9 mouse cellular contexts compared by ENCODE assay signal in genomic region chr19:10000330-10000729, GRCm38 (mm10). TPM values are rescaled to one million over a fixed set of nuclear protein-coding genes. Genes with fewer than 3 reads are reported as not detected.
A peak's percentile ranks its signal among the peaks of the same experiment; 100 is the strongest.
DNase-seq lines count a peak whose midpoint lies in the region; ATAC-seq and TF ChIP-seq lines count a peak whose summit lies in the region.
"Had no signal": no experiment of that assay in that cellular context is flagged by ENCODE, and none has a peak within 500 bp of the region (broad histone marks: within the 10 kb centered on the region; RNA-seq: fewer than 3 reads in every experiment).

No protein-coding gene starts in this region.

- H3K4me2 ChIP-seq in hindbrain, embryonic 15.5 days: no peak overlapping the region
- H3K4me2 ChIP-seq: limb, embryonic 15.5 days had no signal

- ATAC-seq in hindbrain, embryonic 15.5 days (ENCODE audit: low FRiP score, low read depth): peak; percentile 62; the same call in 1 of the 2 replicates
- ATAC-seq in inflammation-experienced regulatory T-cells, adult 6 months: no peak

- no peak for TF ChIP-seq POLR2A in lung, adult 2 months (IDR thresholded peaks at IDR 0.05; ENCODE audit: borderline replicate concordance, extremely low read depth, low read depth, low read length)

- H3K36me3 ChIP-seq in hindbrain, embryonic 15.5 days: no peaks in the 10 kb centered on the region
- H3K36me3 ChIP-seq: limb, embryonic 15.5 days had no signal

- peak; percentile 58 for TF ChIP-seq CTCF in lung, adult 2 months (IDR thresholded peaks at IDR 0.05; ENCODE audit: insufficient read depth, low read length)

- H3K4me1 ChIP-seq in hindbrain, embryonic 15.5 days (replicated peaks): no peaks in the 10 kb centered on the region
- no peaks in the 10 kb centered on the region for H3K4me1 ChIP-seq in lung, adult 2 months (ENCODE audit: control insufficient read depth, insufficient read depth, low read length)
- H3K4me1 ChIP-seq: limb, embryonic 15.5 days had no signal

- H3K27ac ChIP-seq in hindbrain, embryonic 15.5 days (replicated peaks): no peak overlapping the region
- H3K27ac ChIP-seq: limb, embryonic 15.5 days had no signal

- H3K9ac ChIP-seq in hindbrain, embryonic 15.5 days: no peak overlapping the region
- H3K9ac ChIP-seq: limb, embryonic 15.5 days had no signal

- WGBS in hindbrain, embryonic 15.5 days: 26% methylated on average over 3 of the region's 3 CpGs
- WGBS in lung, adult 2 months: 17% methylated on average over 3 of the region's 3 CpGs

- no peak overlapping the region for H3K4me3 ChIP-seq in hindbrain, embryonic 15.5 days
- H3K4me3 ChIP-seq in lung, adult 2 months (replicated peaks; ENCODE audit: extremely low read depth, low read depth, low read length): no peak overlapping the region
- H3K4me3 ChIP-seq: limb, embryonic 15.5 days had no signal

- H3K9me3 ChIP-seq in hindbrain, embryonic 15.5 days: no peaks in the 10 kb centered on the region
- H3K9me3 ChIP-seq: limb, embryonic 15.5 days had no signal

- no peaks in the 10 kb centered on the region for H3K27me3 ChIP-seq in hindbrain, embryonic 15.5 days
- H3K27me3 ChIP-seq: limb, embryonic 15.5 days had no signal

- peak; percentile 37 for DNase-seq in kidney, adult 11 months
- DNase-seq in kidney, adult 18-20 months: no peak
- DNase-seq in NIH3T3 (ENCODE audit: low read depth): peak; percentile 83
- DNase-seq in lung, adult 2 months: peak; percentile 20
- DNase-seq in cerebellum, postnatal 36 days: no peak
- no peak for DNase-seq in cerebellum, adult 9-11 months

RNA-seq across cellular contexts. Expression of gene Best1, which starts 1.1 kb away (rescaled TPM):
- polyA plus RNA-seq in hindbrain, embryonic 15.5 days (2015; fragmentation: Nextera tagmentation; extraction: Ambion mirVana): 2.3 TPM in 2 replicates
- polyA plus RNA-seq in lung, adult 2 months (2012; rRNA removed): 2.3 and 3.1 TPM in 2 replicates
- polyA plus RNA-seq in inflammation-experienced regulatory T-cells, adult 6 months (2017; shearing (Covaris generic)): under 1 TPM in 1 of 3 experiments, not detected in 2; 0.21 TPM

RNA-seq across cellular contexts. Expression of gene Rab3il1, which starts 1.1 kb away (rescaled TPM):
- 20.7 and 22.3 TPM in 2 replicates for polyA plus RNA-seq in hindbrain, embryonic 15.5 days (2015; fragmentation: Nextera tagmentation; extraction: Ambion mirVana)
- 10.5 and 13.8 TPM in 2 replicates for polyA plus RNA-seq in lung, adult 2 months (2012; rRNA removed)
- polyA plus RNA-seq in inflammation-experienced regulatory T-cells, adult 6 months (2017; shearing (Covaris generic)): not detected

RNA-seq across cellular contexts. Expression of gene Fth1, which starts 19.9 kb away (rescaled TPM):
- polyA plus RNA-seq in hindbrain, embryonic 15.5 days (2015; fragmentation: Nextera tagmentation; extraction: Ambion mirVana): 1,700 and 1,726 TPM in 2 replicates
- polyA plus RNA-seq in lung, adult 2 months (2012; rRNA removed): 4,642 and 7,955 TPM in 2 replicates
- polyA plus RNA-seq in inflammation-experienced regulatory T-cells, adult 6 months (2017; shearing (Covaris generic)): 1,000 to 10,000 TPM; 1,678 to 2,599 (median 2,226) TPM

RNA-seq across cellular contexts. Expression of gene Fads3, which starts 41.0 kb away (rescaled TPM):
- 31.4 and 32.8 TPM in 2 replicates for polyA plus RNA-seq in hindbrain, embryonic 15.5 days (2015; fragmentation: Nextera tagmentation; extraction: Ambion mirVana)
- 283 and 341 TPM in 2 replicates for polyA plus RNA-seq in lung, adult 2 months (2012; rRNA removed)
- polyA plus RNA-seq in inflammation-experienced regulatory T-cells, adult 6 months (2017; shearing (Covaris generic)): not detected

Comparison
In these comparisons a context has a peak if more than half of its experiments do, and no peak if none do; other contexts are left out.
1. DNase-seq: peak in kidney, adult 11 months (single experiment), NIH3T3 (single experiment) and lung, adult 2 months (single experiment); none in kidney, adult 18-20 months (single experiment), cerebellum, postnatal 36 days (0 of 2) and cerebellum, adult 9-11 months (single experiment).